In genomic region chr9:77276451-77277154, GRCm38 (mm10) we compare ENCODE assay signal across 12 mouse cellular contexts.
DNase-seq lines count a peak whose midpoint lies in the region; ATAC-seq and TF ChIP-seq lines count a peak whose summit lies in the region.
"Had no signal": no experiment of that assay in that cellular context is flagged by ENCODE, and none has a peak within 500 bp of the region (broad histone marks: within the 10 kb centered on the region; RNA-seq: fewer than 3 reads in every experiment).

No protein-coding gene starts in this region.

- peak; percentile 38 for TF ChIP-seq EP300 in stomach, postnatal 0 days (optimal IDR thresholded peaks at IDR 0.05)

- peak; percentile 84 for ATAC-seq in lung, embryonic 16.5 days (ENCODE audit: low read depth)
- ATAC-seq in intestine, embryonic 16.5 days = peak; percentile 59
- peak; percentile 21; the same call in 1 of the 2 replicates for ATAC-seq in stomach, postnatal 0 days (ENCODE audit: low FRiP score, low TSS enrichment)
- ATAC-seq in erythroid progenitor cell, adult 5-6 weeks (replicated peaks; ENCODE audit: low FRiP score, poor library complexity, severe bottlenecking) = no peak

- no peak overlapping the region for H3K4me2 ChIP-seq in lung, embryonic 16.5 days (ENCODE audit: low read depth, low read length)
- no peak overlapping the region for H3K4me2 ChIP-seq in intestine, embryonic 16.5 days (ENCODE audit: low read depth, low read length)
- H3K4me2 ChIP-seq in stomach, postnatal 0 days (replicated peaks; ENCODE audit: low read depth) = no peak overlapping the region
- H3K4me2 ChIP-seq: embryonic facial prominence, embryonic 15.5 days; liver, embryonic 13.5 days had no signal

- no peaks in the 10 kb centered on the region for H3K36me3 ChIP-seq in lung, embryonic 16.5 days (ENCODE audit: control insufficient read depth, insufficient read depth, low read length)
- H3K36me3 ChIP-seq in intestine, embryonic 16.5 days (ENCODE audit: control insufficient read depth, insufficient read depth, low read length) = no peaks in the 10 kb centered on the region
- no peaks in the 10 kb centered on the region for H3K36me3 ChIP-seq in stomach, postnatal 0 days (ENCODE audit: control insufficient read depth, insufficient read depth, low read length)
- H3K36me3 ChIP-seq: embryonic facial prominence, embryonic 15.5 days; liver, embryonic 13.5 days had no signal

- peak overlapping the region; percentile 91 for H3K27ac ChIP-seq in gastrocnemius, adult 2 months
- peak overlapping the region; percentile 75 for H3K27ac ChIP-seq in lung, embryonic 16.5 days (ENCODE audit: low read length)
- no peak overlapping the region for H3K27ac ChIP-seq in intestine, embryonic 16.5 days (ENCODE audit: low read length)
- H3K27ac ChIP-seq in stomach, postnatal 0 days (replicated peaks) = no peak overlapping the region
- H3K27ac ChIP-seq: embryonic facial prominence, embryonic 15.5 days; liver, embryonic 13.5 days had no signal

- intact Hi-C loops in gastrocnemius, adult 2 months (cut with DNase I) = loop anchor here (2.0 kb wide), 1 partner anchor 70 kb away; no protein-coding TSS in a partner anchor

- peaks cover 4% of the 10 kb centered on the region; the same call in 1 of the 2 replicates for H3K4me1 ChIP-seq in lung, embryonic 16.5 days (replicated peaks; ENCODE audit: control insufficient read depth, insufficient read depth, low read length)
- H3K4me1 ChIP-seq in lung, adult 2 months (ENCODE audit: control insufficient read depth, insufficient read depth, low read length) = no peaks in the 10 kb centered on the region
- peaks cover 6% of the 10 kb centered on the region for H3K4me1 ChIP-seq in intestine, embryonic 16.5 days (ENCODE audit: control insufficient read depth, insufficient read depth, low read length)
- no peaks in the 10 kb centered on the region for H3K4me1 ChIP-seq in stomach, postnatal 0 days (replicated peaks; ENCODE audit: control insufficient read depth, insufficient read depth)
- H3K4me1 ChIP-seq: embryonic facial prominence, embryonic 15.5 days; liver, embryonic 13.5 days had no signal

- DNase-seq in gastrocnemius, adult 2 months = peak; percentile 64
- no peak for DNase-seq in gastrocnemius, postnatal 10 days
- DNase-seq in lung, adult 2 months = no peak
- DNase-seq in stomach, postnatal 0 days (ENCODE audit: low spot score) = no peak
- no peak for DNase-seq in thymus, postnatal 14 days
- DNase-seq: kidney, postnatal 10 days; liver, embryonic 13.5 days; thymus, postnatal 36 days had no signal

- TF ChIP-seq CTCF in gastrocnemius, adult 2 months (IDR thresholded peaks at IDR 0.05) = no peak
- TF ChIP-seq CTCF in lung, adult 2 months (IDR thresholded peaks at IDR 0.05; ENCODE audit: insufficient read depth, low read length) = no peak
- no peak for TF ChIP-seq CTCF in stomach, postnatal 0 days (IDR thresholded peaks at IDR 0.05; ENCODE audit: low read depth)

- H3K9ac ChIP-seq in lung, embryonic 16.5 days (ENCODE audit: low read length) = no peak overlapping the region
- H3K9ac ChIP-seq in intestine, embryonic 16.5 days (ENCODE audit: low read depth, low read length) = no peak overlapping the region
- H3K9ac ChIP-seq in stomach, postnatal 0 days (ENCODE audit: low read length) = no peak overlapping the region
- H3K9ac ChIP-seq: embryonic facial prominence, embryonic 15.5 days; liver, embryonic 13.5 days had no signal

- H3K27me3 ChIP-seq in lung, embryonic 16.5 days (ENCODE audit: control insufficient read depth, insufficient read depth, low read depth, low read length) = no peaks in the 10 kb centered on the region
- H3K27me3 ChIP-seq in intestine, embryonic 16.5 days (replicated peaks; ENCODE audit: control insufficient read depth, insufficient read depth, low read length) = no peaks in the 10 kb centered on the region
- no peaks in the 10 kb centered on the region for H3K27me3 ChIP-seq in stomach, postnatal 0 days (ENCODE audit: control insufficient read depth, insufficient read depth, low read length)
- H3K27me3 ChIP-seq: embryonic facial prominence, embryonic 15.5 days; liver, embryonic 13.5 days had no signal

- WGBS in lung, embryonic 16.5 days = 42% methylated on average over 5 of the region's 5 CpGs
- 46% methylated on average over 5 of the region's 5 CpGs for WGBS in lung, adult 2 months
- 47% methylated on average over 5 of the region's 5 CpGs for WGBS in intestine, embryonic 16.5 days
- 29% methylated on average over 5 of the region's 5 CpGs for WGBS in stomach, postnatal 0 days

- H3K9me3 ChIP-seq in lung, embryonic 16.5 days (ENCODE audit: control insufficient read depth, low read length) = no peaks in the 10 kb centered on the region
- no peaks in the 10 kb centered on the region for H3K9me3 ChIP-seq in intestine, embryonic 16.5 days (ENCODE audit: control insufficient read depth, low read length)
- no peaks in the 10 kb centered on the region for H3K9me3 ChIP-seq in stomach, postnatal 0 days (ENCODE audit: control insufficient read depth, low read length)
- H3K9me3 ChIP-seq: embryonic facial prominence, embryonic 15.5 days; liver, embryonic 13.5 days had no signal

- TF ChIP-seq POLR2A in lung, adult 2 months (IDR thresholded peaks at IDR 0.05; ENCODE audit: borderline replicate concordance, extremely low read depth, low read depth, low read length) = no peak

- peak overlapping the region; percentile 62; the same call in 1 of the 2 replicates for H3K4me3 ChIP-seq in gastrocnemius, adult 2 months
- no peak overlapping the region for H3K4me3 ChIP-seq in lung, embryonic 16.5 days (ENCODE audit: low read length)
- H3K4me3 ChIP-seq in lung, adult 2 months (replicated peaks; ENCODE audit: extremely low read depth, low read depth, low read length) = no peak overlapping the region
- H3K4me3 ChIP-seq in intestine, embryonic 16.5 days (ENCODE audit: low read length) = no peak overlapping the region
- H3K4me3 ChIP-seq in stomach, postnatal 0 days (ENCODE audit: low read depth, low read length) = no peak overlapping the region
- H3K4me3 ChIP-seq: embryonic facial prominence, embryonic 15.5 days; liver, embryonic 13.5 days had no signal

Comparison
In these comparisons a context has a peak if more than half of its experiments do, and no peak if none do; other contexts are left out.
1. H3K27ac ChIP-seq: peak in gastrocnemius, adult 2 months (single experiment) and lung, embryonic 16.5 days (single experiment); none in intestine, embryonic 16.5 days (single experiment) and stomach, postnatal 0 days (single experiment).